Mouse (Mus musculus) retina, embryonic 14.5 days (tissue): ENCODE data around the gene Orai3.
A peak's percentile ranks its signal among the peaks of the same experiment; 100 is the strongest.

ENCODE experiments used
- DNase-seq: peaks from one replicate; pipeline ENCODE4 v3.0.0-alpha.2; 2015; ENCODE audit warnings: low spot score

The Orai3 gene

DNA sequence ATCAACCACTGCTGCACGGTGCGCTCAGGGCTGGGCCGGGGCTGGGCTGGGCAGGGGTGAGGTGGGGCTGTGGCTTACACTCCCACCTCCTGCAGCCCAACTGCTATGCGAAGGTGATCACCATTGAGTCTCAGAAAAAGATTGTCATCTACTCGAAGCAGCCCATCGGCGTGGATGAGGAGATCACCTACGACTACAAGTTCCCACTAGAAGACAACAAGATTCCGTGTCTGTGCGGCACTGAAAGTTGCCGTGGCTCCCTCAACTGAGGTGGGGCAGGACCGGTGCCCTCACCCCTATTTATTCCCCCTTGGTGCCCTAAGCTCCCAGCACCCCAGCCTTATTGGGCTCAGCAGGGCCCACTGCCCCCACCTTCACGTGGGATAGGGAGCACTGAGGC, 29.6 kb downstream of the Orai3 start:
- no peak for DNase-seq

- DNase-seq: no peak
Measured at GRCm38 (mm10) chr7:127799738-127800137, 30.1 kb downstream of the Orai3 start.

- peak; percentile 96 for DNase-seq
Measured at GRCm38 (mm10) chr7:127800435-127801009, 30.9 kb downstream of the Orai3 start, which contains the start of gene Hsd3b7. TSS of gene Hsd3b7 (plus strand) at chr7:127800604.

- DNase-seq: no peak
Measured at GRCm38 (mm10) chr7:127801010-127801621, 31.5 kb downstream of the Orai3 start.

- DNase-seq: no peak
Measured at GRCm38 (mm10) chr7:127802313-127802712, 32.7 kb downstream of the Orai3 start.

GRCm38 (mm10) chr7:127808821-127809220, 39.2 kb downstream of the Orai3 start:
- DNase-seq: no peak

DNA sequence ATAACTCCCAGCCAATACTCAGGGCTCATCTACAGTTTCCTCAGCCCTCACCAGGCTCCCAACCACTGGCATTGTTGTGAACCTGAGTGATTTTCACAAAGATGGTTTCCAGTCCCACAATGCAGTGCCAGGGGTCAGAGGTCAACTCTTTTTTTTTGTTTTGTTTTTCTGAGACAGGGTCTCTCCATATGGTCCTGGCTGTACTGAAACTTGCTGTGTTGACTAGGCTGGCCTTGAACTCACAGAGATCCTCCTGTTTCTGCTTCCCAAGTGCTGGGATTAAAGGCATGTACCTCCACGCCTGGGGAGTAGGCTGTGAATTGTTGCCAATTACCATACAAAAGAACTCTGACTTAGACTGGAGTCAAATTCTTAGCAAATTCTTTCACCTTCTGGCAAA, 40.2 kb downstream of the Orai3 start:
- DNase-seq: no peak

DNA sequence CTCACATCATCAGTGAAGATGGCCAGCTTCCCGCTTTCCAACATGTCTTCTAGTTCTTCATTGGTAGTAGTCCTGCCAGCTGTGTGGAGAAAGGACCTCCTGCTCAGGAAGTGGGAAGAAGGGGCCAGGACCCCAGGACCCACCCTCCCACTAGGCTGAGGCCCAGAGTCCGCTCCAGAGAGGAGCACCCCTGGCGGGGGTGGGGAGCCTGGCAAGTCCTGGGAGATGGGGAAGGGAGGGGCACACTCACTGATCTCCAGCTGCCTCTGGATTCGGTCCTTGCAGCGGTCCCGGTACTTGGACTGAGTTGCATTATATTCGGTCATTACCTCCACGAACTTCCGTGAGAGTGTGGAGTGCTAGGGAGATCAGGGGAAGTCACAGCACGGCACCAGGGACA, 41.0 kb downstream of the Orai3 start:
- no peak for DNase-seq

DNA sequence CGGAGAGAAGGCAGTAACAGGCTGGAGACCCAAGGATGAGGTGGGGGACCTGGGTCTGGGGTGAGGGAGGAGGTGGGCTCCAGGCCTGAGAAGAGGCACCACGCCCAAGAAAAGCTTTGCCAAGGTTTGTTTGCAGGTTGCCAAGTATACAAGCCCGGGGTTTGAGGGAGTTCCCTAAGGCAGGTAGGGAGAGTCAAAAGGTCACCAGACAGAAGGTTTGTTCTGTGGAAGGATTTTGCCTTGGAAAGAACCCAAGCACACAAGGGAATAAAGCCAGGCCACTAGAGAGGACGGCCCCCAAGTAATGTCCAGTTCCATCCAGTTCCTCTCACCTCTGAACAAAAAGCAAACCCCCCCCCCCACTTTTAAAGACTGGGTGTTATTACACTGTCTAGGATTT, 41.6 kb downstream of the Orai3 start:
- DNase-seq: no peak

DNA sequence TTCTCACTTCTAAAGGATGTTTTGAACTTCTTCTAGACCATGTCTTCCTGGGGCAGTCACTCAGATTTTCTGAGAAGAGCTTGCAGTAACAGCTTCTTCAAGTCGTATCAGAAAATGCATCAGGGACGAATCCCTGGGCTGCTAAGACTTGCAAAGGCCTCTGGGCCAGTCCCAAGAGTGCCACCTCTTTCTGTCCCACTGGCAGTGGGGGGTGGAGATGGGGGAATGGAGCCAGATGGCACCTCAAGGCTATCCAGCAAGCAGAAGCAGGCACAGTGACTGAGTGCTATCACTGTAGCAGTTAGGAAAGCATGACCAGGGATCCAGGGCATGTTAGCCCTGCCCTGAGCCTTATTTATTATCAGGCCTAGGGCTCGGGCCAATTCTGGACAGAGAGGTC, 42.7 kb downstream of the Orai3 start:
- DNase-seq: no peak

- no peak for DNase-seq
Measured at GRCm38 (mm10) chr7:127813821-127814220, 44.2 kb downstream of the Orai3 start.

GRCm38 (mm10) chr7:127814241-127814921, 44.8 kb downstream of the Orai3 start:
- DNase-seq: no peak

DNA sequence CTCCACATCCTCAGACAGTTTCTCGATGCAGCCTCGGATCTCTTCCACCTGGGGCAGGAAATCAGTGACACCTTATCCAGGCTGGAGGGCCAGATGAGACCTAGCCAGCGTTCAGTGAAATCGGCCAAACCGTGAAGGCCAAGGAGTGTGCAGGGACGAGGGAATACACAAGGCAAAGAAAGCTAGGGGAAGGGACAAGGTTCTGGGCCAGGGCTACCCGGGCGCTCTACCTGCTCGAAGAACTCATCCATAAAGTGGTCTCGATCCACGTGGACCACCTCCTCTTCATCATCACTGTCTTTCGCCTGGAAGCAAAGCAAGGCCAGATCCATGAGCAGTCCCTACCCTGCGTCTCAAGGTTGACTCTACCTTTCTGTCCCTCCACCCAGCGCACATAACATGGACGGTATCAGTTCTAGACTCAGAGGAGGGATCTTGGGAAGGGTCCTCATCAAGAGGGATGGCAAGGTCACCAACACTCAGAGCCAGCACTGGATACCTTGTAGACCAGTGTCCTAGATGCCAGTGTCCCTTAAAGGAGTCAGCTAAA, 45.6 kb downstream of the Orai3 start:
- DNase-seq: no peak

DNA sequence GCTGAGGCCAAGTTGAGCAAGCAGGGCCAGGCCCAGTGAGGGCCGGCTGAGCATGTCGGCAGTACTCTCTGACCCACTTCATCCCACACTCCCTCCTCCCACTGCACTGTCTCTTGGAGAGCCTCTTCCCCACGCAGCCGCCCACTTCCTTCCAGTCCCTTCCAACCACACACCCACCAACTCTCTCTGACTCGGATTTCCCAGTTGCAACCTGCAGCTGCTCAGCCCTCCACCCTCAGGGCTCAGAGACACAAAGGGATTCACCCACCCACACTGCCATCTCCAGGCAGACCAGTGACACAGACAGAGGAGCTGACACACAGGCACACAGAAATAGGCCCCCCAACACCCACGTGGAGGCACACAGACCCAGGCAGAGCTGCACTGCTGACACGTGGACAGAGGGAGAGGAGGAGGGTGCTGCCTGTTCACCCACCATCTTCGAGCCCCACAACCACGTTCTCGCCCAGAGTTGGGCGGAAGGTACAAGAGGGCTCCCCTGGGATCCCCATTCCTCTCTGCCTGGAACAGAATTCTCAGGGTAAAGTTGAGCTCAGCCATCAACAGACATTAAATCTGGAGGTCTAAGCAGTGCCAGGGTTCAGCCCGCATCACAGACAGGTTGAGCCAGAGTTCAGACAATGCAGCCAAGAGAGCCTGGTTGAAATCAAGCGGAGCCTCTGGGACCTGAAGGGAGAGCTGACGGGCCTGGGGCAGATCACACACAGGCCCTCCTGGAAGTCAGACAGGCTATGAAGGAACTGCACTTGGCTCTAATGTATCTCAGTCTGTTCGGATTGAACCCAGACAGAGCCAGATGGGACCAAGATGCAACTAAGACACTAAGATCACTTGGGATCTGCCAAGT, 46.6 kb downstream of the Orai3 start:
- no peak for DNase-seq

DNA sequence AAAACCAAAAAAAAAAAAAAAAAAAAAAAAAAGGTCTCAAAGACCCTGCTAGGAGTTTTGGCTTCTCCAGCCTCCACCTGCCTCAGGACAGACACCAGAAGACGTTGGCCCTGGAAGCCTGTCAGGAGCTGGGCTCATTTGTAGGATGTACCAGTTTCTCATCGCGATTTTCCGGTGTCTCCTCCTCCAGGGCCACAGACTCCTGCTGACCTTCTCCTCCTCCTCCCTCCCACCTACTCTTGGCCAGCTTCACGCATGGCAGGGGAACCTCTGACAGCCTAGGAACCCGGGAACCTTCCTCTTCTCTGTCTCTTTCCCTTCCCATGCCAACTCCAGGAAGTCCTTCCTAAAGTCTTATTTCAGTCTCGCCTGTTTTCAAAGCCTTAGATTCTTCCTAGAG, 47.4 kb downstream of the Orai3 start:
- no peak for DNase-seq

DNA sequence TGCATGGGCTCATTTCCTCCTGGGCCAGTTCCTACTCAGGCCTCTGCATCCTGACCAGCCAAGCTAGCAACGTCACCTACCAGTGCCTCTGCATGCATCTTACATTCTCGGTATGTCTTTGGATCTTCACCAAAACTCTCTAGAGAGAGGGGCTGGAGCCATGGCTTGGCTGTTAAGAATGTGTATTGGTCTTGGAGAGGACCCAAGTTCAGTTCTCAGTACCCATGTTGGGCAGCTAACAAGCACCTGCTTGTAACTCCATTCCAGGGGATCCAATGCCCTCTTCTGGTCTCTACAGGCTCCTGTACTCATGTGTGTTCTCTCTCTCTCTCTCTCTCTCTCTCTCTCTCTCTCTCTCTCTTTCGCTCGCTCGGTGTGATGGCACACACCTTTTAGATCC, 48.2 kb downstream of the Orai3 start:
- no peak for DNase-seq

DNA sequence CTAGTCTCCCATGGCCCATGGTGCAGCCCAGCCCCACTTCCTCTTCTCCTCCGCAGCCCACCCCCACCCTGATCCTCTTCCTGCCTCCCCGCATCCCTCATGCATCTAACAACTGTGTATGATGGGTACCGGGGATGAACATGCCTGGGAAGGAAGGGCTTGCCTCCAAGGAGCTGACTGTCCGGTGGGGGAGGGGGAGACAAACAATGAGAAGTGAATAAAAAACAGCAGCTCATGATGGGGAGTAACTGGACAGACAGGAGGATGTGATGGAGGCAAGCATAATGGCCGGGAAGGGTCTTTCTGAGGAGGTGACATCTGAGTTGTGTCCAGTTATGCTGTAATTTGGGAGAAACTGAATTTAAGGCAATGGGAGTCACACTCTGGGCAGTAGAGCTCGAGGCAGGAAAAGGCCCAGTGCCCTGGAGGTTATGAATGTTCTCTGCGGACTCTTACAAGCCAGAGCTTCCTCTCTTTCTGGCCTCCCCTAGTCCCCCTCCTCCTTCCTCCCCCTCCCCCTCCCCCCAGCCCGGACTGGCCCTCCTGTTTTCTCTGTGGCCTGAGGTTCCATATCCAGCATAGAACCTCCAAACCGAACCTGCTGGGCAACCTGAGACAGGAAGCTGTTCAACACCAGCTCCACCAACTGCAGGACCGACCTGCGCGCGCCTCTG, 51.4 kb downstream of the Orai3 start:
- DNase-seq: no peak

DNA sequence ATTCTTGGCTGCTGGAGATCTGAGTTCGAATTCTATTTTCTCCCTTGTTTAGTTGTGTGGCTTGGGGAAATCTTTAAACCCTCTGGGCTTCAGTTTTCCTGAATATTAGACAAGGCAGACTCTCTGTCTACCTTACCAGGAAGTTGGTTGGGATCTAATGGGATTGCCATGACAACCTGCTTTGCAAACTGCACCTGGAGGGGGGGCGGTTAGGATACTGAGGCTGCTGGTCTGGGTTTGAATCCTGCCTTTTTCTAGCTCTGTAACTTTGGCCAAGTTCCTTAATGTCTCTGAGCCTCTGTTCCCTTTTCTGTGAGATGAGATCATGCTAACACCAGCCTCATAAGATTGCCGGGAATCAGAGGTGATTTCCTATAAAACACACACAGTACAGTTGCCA, 52.9 kb downstream of the Orai3 start:
- DNase-seq: no peak

- DNase-seq: peak; percentile 42
Measured at GRCm38 (mm10) chr7:127823236-127824171, 53.9 kb downstream of the Orai3 start.

DNA sequence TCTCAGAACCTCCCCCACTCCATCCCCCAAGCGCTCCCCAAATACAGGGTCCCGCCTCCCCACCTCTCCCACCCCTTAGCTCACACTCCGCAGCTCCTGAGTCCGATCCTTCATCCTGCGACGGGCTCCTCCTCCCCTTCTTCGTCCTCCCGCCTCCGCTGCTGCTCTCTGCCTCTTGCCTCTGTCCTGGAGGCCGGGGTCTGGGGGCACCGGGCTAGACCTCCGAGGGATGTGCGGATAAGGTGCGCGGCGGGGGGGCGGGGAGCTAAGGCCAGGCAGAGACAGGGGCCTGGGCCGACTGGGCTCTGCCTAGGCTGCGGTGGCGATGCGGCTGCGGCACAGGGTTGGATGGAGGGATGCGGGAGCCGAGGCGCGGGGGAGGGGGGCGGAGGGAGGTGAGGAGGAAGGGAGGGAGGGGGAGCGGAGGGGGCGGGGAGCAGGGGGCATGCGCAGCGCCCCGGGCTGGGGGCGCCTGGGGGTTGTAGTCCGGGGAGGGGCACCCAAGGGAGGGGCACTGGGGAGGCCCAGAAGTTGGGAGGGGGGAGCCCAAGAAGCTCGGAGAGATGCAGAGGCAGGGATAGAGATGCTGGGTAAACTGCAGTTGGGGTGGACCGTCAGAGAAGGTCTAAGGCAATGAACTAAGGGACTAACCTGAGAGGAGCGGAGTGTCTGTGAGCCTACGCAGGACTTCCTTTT, 54.7 kb downstream of the Orai3 start, which contains the start of the genes Stx4a and Stx1b:
Stx4a (plus strand) TSS at position 119 of the 696 bp plus-strand sequence.
Stx1b (minus strand) TSS at position 374 of the 696 bp plus-strand sequence.
- DNase-seq: peak; percentile 73
